Mouse (Mus musculus) naive thymus-derived CD4-positive, alpha-beta T cell, adult 2 months (primary cell): ENCODE results near the gene AU022252.

Experiments
- DNase-seq: peaks from one replicate; pipeline ENCODE4 v3.0.0-alpha.2; 2011; ENCODE audit warnings: low read depth

The AU022252 gene

GRCm38 (mm10) chr4:119188060-119188785 is 44.3 kb downstream of the AU022252 start:
- no peak for DNase-seq

GRCm38 (mm10) chr4:119185771-119186170 is 46.7 kb downstream of the AU022252 start:
- DNase-seq: no peak

GRCm38 (mm10) chr4:119183525-119183924 is 49.0 kb downstream of the AU022252 start:
- no peak for DNase-seq

DNA sequence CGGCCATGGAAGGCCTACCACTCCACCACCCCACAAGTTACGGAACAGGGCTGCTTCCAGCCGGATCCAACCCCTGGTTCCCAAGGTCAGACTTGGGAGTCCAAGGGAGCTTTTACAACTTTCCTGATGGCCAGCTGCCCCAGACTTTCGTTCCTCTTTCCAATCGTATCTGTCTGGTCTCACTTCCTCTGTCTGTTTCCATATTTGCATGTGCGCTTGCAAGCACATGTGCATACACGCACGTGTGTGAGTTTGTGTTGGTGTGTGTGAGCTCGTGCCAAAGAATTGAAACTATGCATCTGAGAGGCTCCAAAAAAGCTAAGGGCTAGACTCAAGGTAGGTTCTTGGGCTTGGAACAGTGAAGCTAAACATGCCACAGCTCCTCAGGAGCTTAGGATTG is 51.1 kb downstream of the AU022252 start:
- no peak for DNase-seq

- no peak for DNase-seq
Observed at GRCm38 (mm10) chr4:119180133-119180707, 52.3 kb downstream of the AU022252 start.

DNA sequence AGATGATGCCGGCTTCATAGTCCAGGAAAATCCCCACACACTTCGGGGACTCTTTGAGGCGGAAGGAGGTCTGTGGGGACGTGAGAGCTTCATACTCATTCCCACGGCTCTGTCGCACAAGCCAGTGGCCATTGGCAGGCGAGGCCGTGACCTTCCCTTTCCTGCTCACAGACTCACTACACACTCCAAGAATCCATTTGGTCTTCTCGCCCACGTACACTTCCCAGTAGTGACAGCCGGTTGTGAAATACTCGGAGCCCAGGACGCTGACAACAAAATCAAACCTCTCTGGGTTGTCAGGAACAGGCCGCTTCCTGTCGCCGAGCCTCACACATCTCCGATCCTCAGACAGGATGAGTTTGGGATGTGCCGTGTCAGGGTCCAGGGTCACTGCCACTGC is 54.2 kb downstream of the AU022252 start:
- DNase-seq: no peak

GRCm38 (mm10) chr4:119177702-119178101 is 54.8 kb downstream of the AU022252 start:
- DNase-seq: no peak

- peak; percentile 96 for DNase-seq
Observed at GRCm38 (mm10) chr4:119173851-119174453, 58.6 kb downstream of the AU022252 start, which contains the start of gene Zfp691. Gene Zfp691 (minus strand): TSS chr4:119174195.

DNA sequence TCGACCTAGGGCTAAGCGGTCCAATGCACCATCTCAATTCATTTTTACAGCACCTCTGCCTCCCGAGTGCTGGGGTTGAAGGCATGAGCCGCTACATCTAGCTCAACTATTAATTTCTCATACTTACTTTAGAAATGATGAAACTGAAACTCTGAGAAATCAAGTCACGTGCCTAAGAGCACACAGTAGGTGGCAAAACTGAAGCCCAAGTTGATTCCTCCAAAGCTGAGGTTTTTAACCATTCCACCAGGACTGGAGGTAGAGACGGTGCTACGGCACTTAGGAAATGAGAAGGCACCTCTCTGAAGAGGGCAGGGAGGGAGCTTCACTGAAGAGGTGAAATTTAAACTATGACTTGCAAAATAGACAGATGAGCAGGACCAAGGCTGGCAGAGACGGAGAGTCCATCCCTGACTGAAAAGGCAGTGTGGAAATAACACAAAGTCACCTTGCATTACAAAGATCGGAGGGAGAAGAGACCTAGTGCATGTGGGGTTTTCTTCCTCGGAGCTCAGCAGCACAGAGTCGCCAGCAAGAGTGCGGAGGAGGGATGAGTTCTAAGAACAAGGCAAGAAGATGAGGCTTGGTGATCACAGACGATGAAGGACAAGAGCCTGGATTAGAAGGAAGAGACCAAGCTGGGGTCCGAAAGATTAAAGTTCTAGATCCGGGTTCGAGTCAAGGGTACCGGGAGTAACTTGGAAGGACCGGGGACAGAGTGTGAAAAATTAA is 59.4 kb downstream of the AU022252 start:
- DNase-seq: peak; percentile 52

- DNase-seq: peak; percentile 93
Observed at GRCm38 (mm10) chr4:119167663-119168062, 64.8 kb downstream of the AU022252 start.

DNA sequence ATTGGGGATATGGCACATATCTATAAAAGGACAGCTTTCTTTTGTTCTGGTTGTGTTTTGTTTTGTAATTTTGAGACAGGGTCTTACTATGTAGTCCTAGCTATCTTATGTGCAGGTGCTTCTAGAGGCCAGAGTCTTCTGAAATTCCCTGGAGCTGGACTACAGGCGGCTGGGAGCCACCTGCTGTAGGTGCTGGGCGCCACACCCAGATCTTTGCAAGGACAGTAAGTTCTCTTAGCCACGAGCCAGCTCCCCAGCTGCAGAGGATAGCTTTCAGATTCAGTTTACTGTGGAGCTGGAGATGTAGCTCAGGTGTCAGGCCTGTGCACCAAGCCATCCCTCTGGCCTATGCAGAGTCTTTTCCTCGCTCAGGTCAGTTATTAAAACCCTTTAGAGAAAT is 65.4 kb downstream of the AU022252 start:
- DNase-seq: no peak

DNA sequence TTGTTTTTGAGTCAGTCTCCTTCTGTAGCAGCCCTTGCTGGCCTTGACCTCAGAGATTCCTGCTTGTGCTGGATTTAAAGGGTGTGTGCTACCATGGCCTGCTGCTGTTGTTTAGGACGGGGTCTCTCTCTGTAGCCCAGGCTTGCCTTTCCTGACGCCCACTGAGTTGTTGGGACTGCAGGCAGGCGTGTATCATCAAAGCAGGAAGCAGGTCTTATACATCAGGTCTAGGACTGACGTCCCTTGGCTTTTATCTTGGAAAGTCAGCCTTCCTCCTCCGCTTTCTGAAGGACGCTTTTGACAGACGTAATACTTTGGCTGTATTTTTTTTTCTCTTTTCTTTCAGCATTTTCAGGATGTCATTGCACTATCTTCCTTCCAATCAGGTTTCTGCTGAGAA is 66.6 kb downstream of the AU022252 start:
- DNase-seq: no peak

GRCm38 (mm10) chr4:119162990-119163389 is 69.5 kb downstream of the AU022252 start:
- DNase-seq: no peak

GRCm38 (mm10) chr4:119161358-119161757 is 71.2 kb downstream of the AU022252 start:
- no peak for DNase-seq

DNA sequence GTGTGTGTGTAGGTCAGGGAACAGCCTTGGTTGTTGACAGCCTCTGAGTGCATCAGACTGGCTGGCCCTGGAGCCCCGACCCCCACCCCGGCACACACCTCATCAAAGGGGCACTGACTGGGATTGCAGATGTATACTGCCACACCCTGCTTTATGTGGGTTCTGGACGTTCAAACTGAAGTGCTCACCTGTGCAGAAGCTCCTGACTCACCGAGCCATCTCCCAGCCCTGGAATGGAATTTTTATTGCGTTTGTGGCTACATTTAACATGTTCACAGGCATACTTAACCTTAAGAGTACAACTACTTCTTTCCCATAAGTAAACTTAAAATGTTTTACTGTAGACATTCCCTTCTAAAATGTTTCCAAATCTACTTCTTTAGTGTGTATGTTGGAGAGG is 74.6 kb downstream of the AU022252 start:
- DNase-seq: no peak

DNA sequence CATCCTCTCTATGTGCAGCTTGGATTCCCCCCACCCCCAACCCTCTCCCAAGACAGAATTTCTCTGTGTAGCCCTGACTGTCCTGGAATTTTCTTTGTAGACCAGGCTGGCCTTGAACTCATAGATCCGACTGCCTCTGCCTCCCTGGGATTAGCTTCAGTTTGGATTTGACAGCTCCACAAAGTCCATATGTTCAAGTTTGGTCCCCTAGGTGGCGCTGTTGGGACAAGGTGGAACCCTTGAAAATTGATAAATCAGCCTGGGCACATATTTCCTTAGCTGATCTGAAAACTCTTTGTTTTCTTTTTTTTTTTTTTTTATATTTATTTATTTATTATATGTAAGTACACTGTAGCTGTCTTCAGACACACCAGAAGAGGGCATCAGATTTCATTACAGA is 75.3 kb downstream of the AU022252 start:
- DNase-seq: peak; percentile 75
